Mouse (Mus musculus): ENCODE data around the gene Gm37240. TPM values are rescaled to one million over a fixed set of nuclear protein-coding genes. Genes with fewer than 3 reads are reported as not detected.

Gm37240 gene
- polyA plus RNA-seq, 1 experiment from 2014 or later = 11.4 TPM

DNA sequence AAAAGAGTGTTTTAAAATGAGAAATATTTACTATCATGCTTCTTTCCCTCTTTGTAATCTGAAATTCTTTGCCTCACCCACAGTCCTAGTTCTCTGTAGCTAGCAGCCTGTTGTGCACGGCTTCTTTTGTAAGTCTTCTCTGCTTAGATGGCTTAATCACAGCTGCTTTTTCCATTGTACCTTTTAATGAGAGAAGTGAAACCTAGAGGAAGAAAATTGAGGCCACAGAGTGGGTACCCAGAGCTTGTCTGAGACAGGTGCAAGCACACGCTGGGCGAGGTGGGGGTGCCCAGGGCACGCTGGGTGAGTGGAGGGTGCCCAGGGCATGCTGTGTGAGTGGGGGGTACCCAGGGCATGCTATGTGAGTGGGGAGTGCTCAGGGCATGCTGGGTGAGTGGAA is 1099.4 kb downstream of the Gm37240 start:
- no peak for ATAC-seq (ENCODE audit: insufficient read depth, low FRiP score)
- no peak overlapping the region for H3K4me3 ChIP-seq (replicated peaks; ENCODE audit: low read length)
- no peaks in the 10 kb centered on the region for H3K9me3 ChIP-seq (replicated peaks; ENCODE audit: control insufficient read depth, low read length)
- H3K4me1 ChIP-seq (ENCODE audit: control insufficient read depth, insufficient read depth, low read length) = no peaks in the 10 kb centered on the region
- H3K27me3 ChIP-seq (ENCODE audit: control insufficient read depth, insufficient read depth, low read length) = no peaks in the 10 kb centered on the region
- H3K9ac ChIP-seq (ENCODE audit: low read length) = no peak overlapping the region
- H3K4me2 ChIP-seq (ENCODE audit: low read depth, low read length) = no peak overlapping the region
- H3K36me3 ChIP-seq (ENCODE audit: control insufficient read depth, insufficient read depth, low read length) = no peaks in the 10 kb centered on the region
- H3K27ac ChIP-seq (ENCODE audit: low read length) = no peak overlapping the region
- 95% methylated on average over 4 of the region's 4 CpGs for WGBS

- Histone ChIP-seq H3K27me3 (ENCODE audit: control insufficient read depth, insufficient read depth, low read length) (no peaks in the 10 kb centered on the region), H3K4me1 (ENCODE audit: control insufficient read depth, insufficient read depth, low read length) (peaks cover 12% of the 10 kb centered on the region; the same call in 1 of the 2 replicates), H3K4me3 (replicated peaks; ENCODE audit: low read length) (no peak overlapping the region), H3K27ac (ENCODE audit: low read length) (peak overlapping the region; percentile 80), H3K4me2 (ENCODE audit: low read depth, low read length) (no peak overlapping the region), H3K9ac (ENCODE audit: low read length) (no peak overlapping the region), H3K9me3 (replicated peaks; ENCODE audit: control insufficient read depth, low read length) (no peaks in the 10 kb centered on the region), H3K36me3 (ENCODE audit: control insufficient read depth, insufficient read depth, low read length) (no peaks in the 10 kb centered on the region)
- 74% methylated on average over 1 of the region's 1 CpGs for WGBS
- no peak; the same call in 1 of the 2 replicates for ATAC-seq (ENCODE audit: insufficient read depth, low FRiP score)
Observed at GRCm38 (mm10) chr3:84776084-84776483, 1111.2 kb downstream of the Gm37240 start.

DNA sequence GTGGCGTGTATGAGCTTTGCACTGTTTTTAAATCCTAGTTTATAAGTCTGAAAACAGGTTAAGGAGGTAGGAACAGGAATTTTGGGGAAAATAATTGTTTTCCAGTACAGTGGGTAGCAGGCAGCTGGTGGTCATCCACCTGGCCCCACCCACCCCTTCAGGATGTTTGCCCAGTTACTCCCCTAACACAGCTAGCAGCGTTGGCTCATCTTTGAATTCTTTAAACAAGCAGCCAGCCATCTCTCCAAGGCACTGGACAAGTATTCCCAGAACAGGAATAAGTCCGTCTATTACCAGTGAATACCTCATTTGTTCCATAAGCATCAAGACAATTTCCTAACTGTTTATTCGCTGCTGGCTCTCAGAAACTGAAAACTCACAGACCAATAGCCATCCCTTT is 1111.7 kb downstream of the Gm37240 start:
- WGBS = 47% methylated on average over 4 of the region's 4 CpGs
- Histone ChIP-seq H3K36me3 (ENCODE audit: control insufficient read depth, insufficient read depth, low read length) (no peaks in the 10 kb centered on the region), H3K27ac (ENCODE audit: low read length) (peak overlapping the region; percentile 80), H3K4me1 (ENCODE audit: control insufficient read depth, insufficient read depth, low read length) (peaks cover 12% of the 10 kb centered on the region; the same call in 1 of the 2 replicates), H3K4me3 (replicated peaks; ENCODE audit: low read length) (no peak overlapping the region), H3K9me3 (replicated peaks; ENCODE audit: control insufficient read depth, low read length) (no peaks in the 10 kb centered on the region), H3K27me3 (ENCODE audit: control insufficient read depth, insufficient read depth, low read length) (no peaks in the 10 kb centered on the region), H3K4me2 (ENCODE audit: low read depth, low read length) (no peak overlapping the region), H3K9ac (ENCODE audit: low read length) (no peak overlapping the region)
- ATAC-seq (ENCODE audit: insufficient read depth, low FRiP score) = no peak

DNA sequence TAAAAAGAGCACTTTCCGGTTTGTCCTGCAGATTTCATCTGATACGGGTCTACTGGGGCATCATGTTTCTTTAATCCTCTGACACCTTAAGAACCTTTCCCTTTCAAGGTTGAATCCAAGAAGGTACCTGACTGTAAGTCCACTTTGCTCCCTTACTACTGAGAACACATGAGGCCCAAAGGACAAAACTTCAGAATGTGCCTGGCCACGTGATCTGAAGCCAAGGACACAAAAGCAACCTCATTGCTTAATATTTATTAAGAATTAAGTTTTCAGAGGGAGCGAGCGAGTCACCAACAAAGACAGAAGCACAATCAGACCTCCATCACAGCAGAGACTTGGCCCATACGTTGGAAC is 1112.3 kb downstream of the Gm37240 start:
- no peaks in the 10 kb centered on the region for H3K9me3 ChIP-seq (replicated peaks; ENCODE audit: control insufficient read depth, low read length)
- H3K36me3 ChIP-seq (ENCODE audit: control insufficient read depth, insufficient read depth, low read length) = no peaks in the 10 kb centered on the region
- peaks cover 12% of the 10 kb centered on the region; the same call in 1 of the 2 replicates for H3K4me1 ChIP-seq (ENCODE audit: control insufficient read depth, insufficient read depth, low read length)
- H3K4me3 ChIP-seq (replicated peaks; ENCODE audit: low read length) = no peak overlapping the region
- 58% methylated on average over 6 of the region's 6 CpGs for WGBS
- peak overlapping the region; percentile 80 for H3K27ac ChIP-seq (ENCODE audit: low read length)
- ATAC-seq (ENCODE audit: insufficient read depth, low FRiP score) = no peak
- H3K4me2 ChIP-seq (ENCODE audit: low read depth, low read length) = no peak overlapping the region
- H3K9ac ChIP-seq (ENCODE audit: low read length) = no peak overlapping the region
- H3K27me3 ChIP-seq (ENCODE audit: control insufficient read depth, insufficient read depth, low read length) = no peaks in the 10 kb centered on the region

DNA sequence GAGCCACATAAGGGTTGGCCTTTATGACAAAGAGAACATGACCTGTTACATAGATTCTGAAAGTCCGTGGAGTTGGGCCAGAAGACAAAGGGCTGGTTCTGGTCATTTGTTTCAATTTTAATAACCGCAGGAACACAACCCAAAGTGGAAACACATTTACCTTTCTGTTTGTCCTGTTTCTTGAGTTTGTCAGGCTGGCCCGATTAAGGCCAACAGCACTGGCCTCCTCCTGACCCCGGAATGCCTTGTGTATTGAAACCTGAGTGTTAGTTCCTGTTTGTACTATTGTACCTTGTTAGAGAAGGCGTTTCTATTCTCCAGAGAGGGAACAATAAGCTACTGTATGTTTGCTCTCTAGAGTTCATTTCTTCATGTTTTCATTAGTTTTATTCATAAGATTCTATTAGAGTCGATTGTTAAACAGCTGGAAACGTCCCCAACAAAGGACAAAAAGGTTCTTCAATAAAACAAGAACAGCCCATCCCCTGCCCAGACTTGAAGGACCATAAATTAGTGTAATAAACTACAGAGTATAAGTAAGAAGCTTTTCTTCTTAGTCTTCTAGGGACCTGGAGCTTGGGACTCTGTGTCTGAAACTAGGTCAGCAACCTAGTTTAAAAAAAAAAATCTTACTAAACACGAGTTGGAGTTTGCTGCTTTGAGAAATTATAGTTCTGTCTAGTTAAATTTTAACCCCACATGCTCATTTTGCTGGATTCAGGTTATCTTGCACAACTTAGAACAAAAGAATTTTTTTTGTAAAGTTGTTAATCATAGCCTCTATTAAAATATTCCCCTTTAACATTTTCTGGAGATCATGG is 1112.9 kb downstream of the Gm37240 start:
- Histone ChIP-seq H3K4me2 (ENCODE audit: low read depth, low read length) (no peak overlapping the region), H3K4me3 (replicated peaks; ENCODE audit: low read length) (no peak overlapping the region), H3K27me3 (ENCODE audit: control insufficient read depth, insufficient read depth, low read length) (no peaks in the 10 kb centered on the region), H3K36me3 (ENCODE audit: control insufficient read depth, insufficient read depth, low read length) (no peaks in the 10 kb centered on the region), H3K9ac (ENCODE audit: low read length) (no peak overlapping the region), H3K27ac (ENCODE audit: low read length) (peak overlapping the region; percentile 80), H3K9me3 (replicated peaks; ENCODE audit: control insufficient read depth, low read length) (no peaks in the 10 kb centered on the region), H3K4me1 (ENCODE audit: control insufficient read depth, insufficient read depth, low read length) (peaks cover 12% of the 10 kb centered on the region; the same call in 1 of the 2 replicates)
- 40% methylated on average over 8 of the region's 8 CpGs for WGBS
- no peak for ATAC-seq (ENCODE audit: insufficient read depth, low FRiP score)

DNA sequence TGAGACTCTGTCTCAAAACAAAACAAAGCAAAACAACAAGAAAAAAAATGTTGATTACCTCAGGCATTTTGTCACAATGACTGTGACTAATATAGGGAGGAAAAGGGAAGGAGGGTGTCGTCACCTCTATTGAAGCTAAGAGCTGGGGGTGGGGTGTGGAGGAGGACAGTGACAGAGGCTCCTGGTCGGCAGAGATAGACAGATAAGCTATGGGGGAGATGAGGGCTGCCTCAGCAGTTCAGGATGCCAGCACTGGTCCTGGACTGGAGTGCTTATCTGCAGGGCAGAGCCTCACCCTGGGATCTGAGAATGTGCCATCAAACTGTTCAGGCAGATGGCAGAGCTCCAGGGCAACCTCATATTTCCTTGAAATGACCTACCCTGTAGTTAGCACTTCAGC is 1115.3 kb downstream of the Gm37240 start:
- H3K4me2 ChIP-seq (ENCODE audit: low read depth, low read length) = no peak overlapping the region
- H3K4me1 ChIP-seq (ENCODE audit: control insufficient read depth, insufficient read depth, low read length) = peaks cover 12% of the 10 kb centered on the region; the same call in 1 of the 2 replicates
- no peak overlapping the region for H3K27ac ChIP-seq (ENCODE audit: low read length)
- no peaks in the 10 kb centered on the region for H3K9me3 ChIP-seq (replicated peaks; ENCODE audit: control insufficient read depth, low read length)
- no peaks in the 10 kb centered on the region for H3K27me3 ChIP-seq (ENCODE audit: control insufficient read depth, insufficient read depth, low read length)
- H3K9ac ChIP-seq (ENCODE audit: low read length) = no peak overlapping the region
- H3K4me3 ChIP-seq (replicated peaks; ENCODE audit: low read length) = no peak overlapping the region
- ATAC-seq (ENCODE audit: insufficient read depth, low FRiP score) = peak; percentile 74; the same call in 1 of the 2 replicates
- 53% methylated on average over 2 of the region's 2 CpGs for WGBS
- H3K36me3 ChIP-seq (ENCODE audit: control insufficient read depth, insufficient read depth, low read length) = no peaks in the 10 kb centered on the region

GRCm38 (mm10) chr3:84770518-84770917 is 1116.8 kb downstream of the Gm37240 start:
- Histone ChIP-seq H3K27ac (ENCODE audit: low read length) (no peak overlapping the region), H3K4me2 (ENCODE audit: low read depth, low read length) (no peak overlapping the region), H3K4me3 (replicated peaks; ENCODE audit: low read length) (no peak overlapping the region), H3K9me3 (replicated peaks; ENCODE audit: control insufficient read depth, low read length) (no peaks in the 10 kb centered on the region), H3K4me1 (ENCODE audit: control insufficient read depth, insufficient read depth, low read length) (peaks cover 8% of the 10 kb centered on the region; the same call in 1 of the 2 replicates), H3K27me3 (ENCODE audit: control insufficient read depth, insufficient read depth, low read length) (no peaks in the 10 kb centered on the region), H3K36me3 (ENCODE audit: control insufficient read depth, insufficient read depth, low read length) (no peaks in the 10 kb centered on the region), H3K9ac (ENCODE audit: low read length) (no peak overlapping the region)
- no peak for ATAC-seq (ENCODE audit: insufficient read depth, low FRiP score)
- 80% methylated on average over 6 of the region's 6 CpGs for WGBS

DNA sequence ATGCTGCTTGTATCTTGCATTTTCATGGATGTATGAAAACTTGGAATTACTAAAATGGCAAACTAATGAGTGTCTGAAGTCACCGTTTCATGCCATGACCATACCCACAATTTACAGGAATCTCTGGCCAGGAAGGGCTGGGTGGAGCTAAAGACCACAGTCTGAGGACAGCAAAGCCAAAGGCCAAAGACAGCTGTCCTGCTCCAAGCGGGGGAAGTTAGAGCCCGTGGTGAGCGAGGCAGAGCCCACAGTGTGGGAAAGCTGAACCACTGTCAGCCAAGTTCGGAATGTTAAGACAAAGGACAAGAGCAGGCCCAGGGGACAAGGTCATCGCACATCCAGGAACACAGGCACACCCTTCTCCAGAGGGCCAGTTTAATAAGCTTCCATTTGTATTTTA is 1117.9 kb downstream of the Gm37240 start:
- Histone ChIP-seq H3K4me1 (ENCODE audit: control insufficient read depth, insufficient read depth, low read length) (0 out of 2 replicates have a peak, but pooled peaks cover 3% of the 10 kb centered on the region), H3K4me2 (ENCODE audit: low read depth, low read length) (no peak overlapping the region), H3K27ac (ENCODE audit: low read length) (no peak overlapping the region), H3K36me3 (ENCODE audit: control insufficient read depth, insufficient read depth, low read length) (no peaks in the 10 kb centered on the region), H3K27me3 (ENCODE audit: control insufficient read depth, insufficient read depth, low read length) (no peaks in the 10 kb centered on the region), H3K4me3 (replicated peaks; ENCODE audit: low read length) (no peak overlapping the region), H3K9ac (ENCODE audit: low read length) (no peak overlapping the region), H3K9me3 (replicated peaks; ENCODE audit: control insufficient read depth, low read length) (no peaks in the 10 kb centered on the region)
- WGBS = 72% methylated on average over 6 of the region's 6 CpGs
- no peak for ATAC-seq (ENCODE audit: insufficient read depth, low FRiP score)

DNA sequence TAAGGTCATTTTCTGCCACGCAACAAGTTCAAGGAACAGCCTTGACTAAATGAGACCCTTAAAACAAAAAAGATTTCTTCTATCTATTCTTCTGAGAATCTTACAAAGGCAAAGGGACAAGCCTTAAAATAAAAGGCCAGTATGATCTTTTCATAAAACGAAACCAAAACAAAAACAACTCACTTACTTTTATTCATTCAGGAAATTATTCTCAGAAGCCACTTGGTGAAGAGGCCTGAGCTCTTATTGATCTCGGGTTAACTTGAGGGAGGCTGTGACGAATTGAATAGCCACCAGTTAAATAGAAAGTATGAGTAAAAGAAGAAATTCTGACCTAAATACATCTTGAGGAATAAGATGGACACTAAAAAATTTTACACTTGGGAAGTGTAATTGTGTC is 1118.4 kb downstream of the Gm37240 start:
- Histone ChIP-seq H3K4me1 (ENCODE audit: control insufficient read depth, insufficient read depth, low read length) (0 out of 2 replicates have a peak, but pooled peaks cover 2% of the 10 kb centered on the region), H3K4me3 (replicated peaks; ENCODE audit: low read length) (no peak overlapping the region), H3K36me3 (ENCODE audit: control insufficient read depth, insufficient read depth, low read length) (no peaks in the 10 kb centered on the region), H3K9ac (ENCODE audit: low read length) (no peak overlapping the region), H3K27ac (ENCODE audit: low read length) (no peak overlapping the region), H3K27me3 (ENCODE audit: control insufficient read depth, insufficient read depth, low read length) (no peaks in the 10 kb centered on the region), H3K4me2 (ENCODE audit: low read depth, low read length) (no peak overlapping the region), H3K9me3 (replicated peaks; ENCODE audit: control insufficient read depth, low read length) (no peaks in the 10 kb centered on the region)
- WGBS = 87% methylated on average over 4 of the region's 4 CpGs
- no peak for ATAC-seq (ENCODE audit: insufficient read depth, low FRiP score)
